Mouse (Mus musculus) inflammation-experienced regulatory T-cells (primary cell): Measurements from ENCODE around the gene Olfr665. TPM values are rescaled to one million over a fixed set of nuclear protein-coding genes. Genes with fewer than 3 reads are reported as not detected.

Source experiments
- polyA plus RNA-seq, 2 experiments: library from polyadenylated mRNA; unstranded; fragments of 100-300 nt; shearing (Covaris generic); gene quantifications; one replicate each; pipeline ENCODE4 v1.2.1; 2017

Olfr665 gene
- polyA plus RNA-seq, result not detected

GRCm38 (mm10) chr7:104877731-104878130, at the start of gene Olfr665:
Gene Olfr665, plus strand, starts transcription at chr7:104878031.

GRCm38 (mm10) chr7:104842503-104842902, 35.3 kb upstream of the Olfr665 start, which contains the start of gene Usp17lb:
Gene Usp17lb, minus strand, starts transcription at chr7:104842603.

GRCm38 (mm10) chr7:104856709-104857108, 21.1 kb upstream of the Olfr665 start, which contains the start of gene Usp17la:
Gene Usp17la, plus strand, starts transcription at chr7:104857009.

GRCm38 (mm10) chr7:104895852-104896251, 18.0 kb downstream of the Olfr665 start, which contains the start of gene Olfr666:
Gene Olfr666, minus strand, starts transcription at chr7:104895952.

GRCm38 (mm10) chr7:104921382-104921781, 43.6 kb downstream of the Olfr665 start, which contains the start of gene Olfr667:
Gene Olfr667, minus strand, starts transcription at chr7:104921482.

GRCm38 (mm10) chr7:104927957-104928356, 50.1 kb downstream of the Olfr665 start, which contains the start of gene Olfr668:
Gene Olfr668, minus strand, starts transcription at chr7:104928057.

Other genes starting within 250 kb of the Olfr665 start
- under 1 TPM in 1 of 2 experiments, not detected in 1; 0.18 TPM for gene Olfr658, start 230.7 kb upstream of the Olfr665 start, polyA plus RNA-seq
- under 1 TPM; 0.12 to 0.47 TPM for gene Olfr659, start 211.3 kb upstream of the Olfr665 start, polyA plus RNA-seq
- under 1 TPM; 0.07 to 0.59 TPM for gene Olfr661, start 191.5 kb upstream of the Olfr665 start, polyA plus RNA-seq
- not detected for gene Usp17le, start 100.6 kb upstream of the Olfr665 start, polyA plus RNA-seq
- gene Usp17lb, start 35.4 kb upstream of the Olfr665 start, polyA plus RNA-seq, result not detected
- gene Usp17la, start 21.0 kb upstream of the Olfr665 start, polyA plus RNA-seq, result under 1 TPM; 0.18 to 0.65 TPM
- not detected for gene Olfr666, start 17.9 kb downstream of the Olfr665 start, polyA plus RNA-seq
- gene Olfr667, start 43.5 kb downstream of the Olfr665 start, polyA plus RNA-seq, result not detected
- under 1 TPM in 1 of 2 experiments, not detected in 1; 0.38 TPM for gene Olfr668, start 50.0 kb downstream of the Olfr665 start, polyA plus RNA-seq
- under 1 TPM in 1 of 2 experiments, not detected in 1; 0.48 TPM for gene Olfr669, start 56.2 kb downstream of the Olfr665 start, polyA plus RNA-seq
- not detected for gene Olfr670, start 84.6 kb downstream of the Olfr665 start, polyA plus RNA-seq
- gene Olfr671, start 101.1 kb downstream of the Olfr665 start, polyA plus RNA-seq, result under 1 TPM in 1 of 2 experiments, not detected in 1; 0.47 TPM
- gene Olfr672, start 124.0 kb downstream of the Olfr665 start, polyA plus RNA-seq, result 1 to 10 TPM in 1 of 2 experiments, not detected in 1; 1.3 TPM
- gene Olfr675, start 150.4 kb downstream of the Olfr665 start, polyA plus RNA-seq, result under 1 TPM in 1 of 2 experiments, not detected in 1; 0.48 TPM
- gene Olfr676, start 154.7 kb downstream of the Olfr665 start, polyA plus RNA-seq, result under 1 TPM in 1 of 2 experiments, not detected in 1; 0.94 TPM
- gene Olfr677, start 173.3 kb downstream of the Olfr665 start, polyA plus RNA-seq, result 1 to 10 TPM in 1 of 2 experiments, under 1 TPM in 1; 0.06 to 1.7 TPM
- gene Olfr678, start 186.4 kb downstream of the Olfr665 start, polyA plus RNA-seq, result not detected
- not detected for gene Olfr679, start 203.2 kb downstream of the Olfr665 start, polyA plus RNA-seq
- gene Olfr680-ps1, start 214.8 kb downstream of the Olfr665 start, polyA plus RNA-seq, result not detected
- gene Olfr681, start 238.8 kb downstream of the Olfr665 start, polyA plus RNA-seq, result under 1 TPM in 1 of 2 experiments, not detected in 1; 0.09 TPM